Mouse (Mus musculus) intestine, embryonic 14.5 days (tissue): ENCODE data around the gene Tmem120a. TPM values are rescaled to one million over a fixed set of nuclear protein-coding genes. Genes with fewer than 3 reads are reported as not detected.

ENCODE experiments used
- ATAC-seq: fragments of 200-750 bp; cut with Nextera tagmentation; replicated peaks from 2 replicates; pipeline ENCODE4 v1.8.0; 2017; ENCODE audit warnings: low read depth, moderate number of reproducible peaks, moderate TSS enrichment, moderate library complexity; ENCODE audit not compliant: low FRiP score, low TSS enrichment
- DNase-seq: peaks from one replicate; pipeline ENCODE4 v3.0.0-alpha.2; 2018; ENCODE audit warnings: low spot score
- H3K27ac ChIP-seq: fragments of 300-500 bp; sonication (generic); 2 replicates; pipeline ENCODE4 v1.5.1; 2014; ENCODE audit warnings: low read depth, mild to moderate bottlenecking, control low read depth
- H3K27me3 ChIP-seq: fragments of 300-500 bp; sonication (generic); replicated peaks from 2 replicates; pipeline ENCODE4 v1.6.1; 2014; ENCODE audit warnings: low read length, control low read depth; ENCODE audit not compliant: control insufficient read depth, insufficient read depth
- H3K36me3 ChIP-seq: fragments of 300-500 bp; sonication (generic); 2 replicates; pipeline ENCODE4 v1.6.1; 2014; ENCODE audit warnings: low read length, control low read depth; ENCODE audit not compliant: control insufficient read depth, insufficient read depth
- H3K4me1 ChIP-seq: fragments of 300-500 bp; sonication (generic); replicated peaks from 2 replicates; pipeline ENCODE4 v1.6.1; 2014; ENCODE audit warnings: low read length, control low read depth, mixed read lengths; ENCODE audit not compliant: control insufficient read depth, insufficient read depth
- H3K4me2 ChIP-seq: fragments of 300-500 bp; sonication (generic); 2 replicates; pipeline ENCODE4 v1.6.1; 2014; ENCODE audit warnings: low read length
- H3K4me3 ChIP-seq: fragments of 300-500 bp; sonication (generic); 2 replicates; pipeline ENCODE4 v1.5.1; 2014; ENCODE audit warnings: low read depth, low read length, control low read depth, mixed read lengths
- H3K9ac ChIP-seq: fragments of 300-500 bp; sonication (generic); 2 replicates; pipeline ENCODE4 v1.6.1; 2014; ENCODE audit warnings: mild to moderate bottlenecking, low read length
- H3K9me3 ChIP-seq: fragments of 300-500 bp; sonication (generic); 2 replicates; pipeline ENCODE4 v1.6.1; 2016; ENCODE audit warnings: low read length, control low read depth; ENCODE audit not compliant: control insufficient read depth
- WGBS: fragments of 180-500 bp; shearing (Covaris S2); extraction: QIAGEN DNeasy Blood & Tissue Kit; methylation state at CpG from one replicate; pipeline ENCODE4 v1.1.7; 2014; 5-methylcytosine and 5-hydroxymethylcytosine counted together
- polyA plus RNA-seq: library from polyadenylated mRNA; unstranded; fragments of >200 nt; fragmentation: Nextera tagmentation; extraction: Ambion mirVana; gene quantifications from 2 replicates; pipeline ENCODE4 v1.2.1, GENCODE M21; 2014

Gene Tmem120a
- polyA plus RNA-seq, 1 experiment from 2014 or later, result 40.9 TPM

GRCm38 (mm10) chr5:135736544-135736943 is 7.7 kb downstream of the Tmem120a start:
- Histone ChIP-seq H3K36me3 (peaks cover 72% of the 10 kb centered on the region), H3K4me1 (no peaks in the 10 kb centered on the region), H3K9ac (no peak overlapping the region), H3K27me3 (no peaks in the 10 kb centered on the region), H3K9me3 (no peaks in the 10 kb centered on the region), H3K4me2 (no peak overlapping the region), H3K27ac (no peak overlapping the region), H3K4me3 (no peak overlapping the region)
- DNase-seq, result no peak
- ATAC-seq, result no peak
- 91% methylated on average over 16 of the region's 16 CpGs for WGBS

- Histone ChIP-seq H3K9me3 (no peaks in the 10 kb centered on the region), H3K4me2 (no peak overlapping the region), H3K36me3 (peaks cover 72% of the 10 kb centered on the region), H3K27ac (no peak overlapping the region), H3K4me1 (no peaks in the 10 kb centered on the region), H3K4me3 (no peak overlapping the region), H3K9ac (no peak overlapping the region), H3K27me3 (no peaks in the 10 kb centered on the region)
- ATAC-seq, result no peak
- WGBS, result 90% methylated on average over 13 of the region's 13 CpGs
- DNase-seq, result no peak
Observed at GRCm38 (mm10) chr5:135735741-135736140, 8.5 kb downstream of the Tmem120a start.

GRCm38 (mm10) chr5:135734057-135734680 is 10.1 kb downstream of the Tmem120a start:
- no peaks in the 10 kb centered on the region for H3K4me1 ChIP-seq
- WGBS, result 91% methylated on average over 42 of the region's 42 CpGs

GRCm38 (mm10) chr5:135733071-135733470 is 11.2 kb downstream of the Tmem120a start:
- WGBS, result 89% methylated on average over 4 of the region's 4 CpGs
- ATAC-seq (no peak), DNase-seq (no peak)
- H3K27me3 ChIP-seq, result no peaks in the 10 kb centered on the region
- H3K36me3 ChIP-seq, result peaks cover 87% of the 10 kb centered on the region
- no peak overlapping the region for H3K4me3 ChIP-seq
- no peak overlapping the region for H3K4me2 ChIP-seq
- H3K4me1 ChIP-seq, result no peaks in the 10 kb centered on the region
- H3K9me3 ChIP-seq, result no peaks in the 10 kb centered on the region
- no peak overlapping the region for H3K27ac ChIP-seq
- no peak overlapping the region for H3K9ac ChIP-seq

More at GRCm38 (mm10) chr5:135734057-135734680, 10.1 kb downstream of the Tmem120a start:
- Histone ChIP-seq H3K9me3 (no peaks in the 10 kb centered on the region), H3K9ac (no peak overlapping the region), H3K27ac (no peak overlapping the region), H3K4me2 (no peak overlapping the region), H3K4me3 (no peak overlapping the region), H3K36me3 (peaks cover 84% of the 10 kb centered on the region), H3K27me3 (no peaks in the 10 kb centered on the region)
- no peak for DNase-seq
- ATAC-seq, result no peak

- H3K27me3 ChIP-seq, result no peaks in the 10 kb centered on the region
- no peak overlapping the region for H3K9ac ChIP-seq
- no peak overlapping the region for H3K27ac ChIP-seq
- WGBS, result 93% methylated on average over 16 of the region's 16 CpGs
- H3K4me3 ChIP-seq, result no peak overlapping the region
- no peak for DNase-seq
- H3K4me1 ChIP-seq, result peaks cover 6% of the 10 kb centered on the region
- no peak for ATAC-seq
- H3K4me2 ChIP-seq, result no peak overlapping the region
- H3K36me3 ChIP-seq, result peaks cover 75% of the 10 kb centered on the region
- H3K9me3 ChIP-seq, result no peaks in the 10 kb centered on the region
Observed at GRCm38 (mm10) chr5:135731322-135731721, 12.9 kb downstream of the Tmem120a start.

GRCm38 (mm10) chr5:135730916-135731315 is 13.3 kb downstream of the Tmem120a start:
- H3K27me3 ChIP-seq, result no peaks in the 10 kb centered on the region
- no peak overlapping the region for H3K4me2 ChIP-seq
- DNase-seq, result no peak
- 95% methylated on average over 10 of the region's 10 CpGs for WGBS
- H3K36me3 ChIP-seq, result peaks cover 71% of the 10 kb centered on the region
- H3K9ac ChIP-seq, result no peak overlapping the region
- ATAC-seq, result no peak
- no peak overlapping the region for H3K27ac ChIP-seq
- H3K9me3 ChIP-seq, result no peaks in the 10 kb centered on the region
- H3K4me3 ChIP-seq, result no peak overlapping the region
- peaks cover 10% of the 10 kb centered on the region for H3K4me1 ChIP-seq

GRCm38 (mm10) chr5:135730278-135730677 is 14.0 kb downstream of the Tmem120a start:
- Histone ChIP-seq H3K4me2 (no peak overlapping the region), H3K9me3 (no peaks in the 10 kb centered on the region), H3K4me1 (peaks cover 13% of the 10 kb centered on the region), H3K27me3 (no peaks in the 10 kb centered on the region), H3K4me3 (no peak overlapping the region), H3K36me3 (peaks cover 65% of the 10 kb centered on the region), H3K9ac (no peak overlapping the region), H3K27ac (no peak overlapping the region)
- DNase-seq (no peak), ATAC-seq (no peak)
- 90% methylated on average over 10 of the region's 10 CpGs for WGBS

GRCm38 (mm10) chr5:135729351-135729750 is 14.9 kb downstream of the Tmem120a start:
- H3K36me3 ChIP-seq, result peaks cover 56% of the 10 kb centered on the region
- no peak for ATAC-seq

GRCm38 (mm10) chr5:135728361-135728760 is 15.9 kb downstream of the Tmem120a start:
- H3K4me1 ChIP-seq, result peaks cover 25% of the 10 kb centered on the region
- H3K4me2 ChIP-seq, result no peak overlapping the region
- WGBS, result 91% methylated on average over 13 of the region's 13 CpGs
- H3K27ac ChIP-seq, result no peak overlapping the region
- no peaks in the 10 kb centered on the region for H3K27me3 ChIP-seq
- H3K36me3 ChIP-seq, result peaks cover 46% of the 10 kb centered on the region
- DNase-seq (no peak), ATAC-seq (no peak)
- no peak overlapping the region for H3K4me3 ChIP-seq
- H3K9me3 ChIP-seq, result no peaks in the 10 kb centered on the region
- H3K9ac ChIP-seq, result no peak overlapping the region

More at GRCm38 (mm10) chr5:135729351-135729750, 14.9 kb downstream of the Tmem120a start:
- H3K27me3 ChIP-seq, result no peaks in the 10 kb centered on the region
- H3K9me3 ChIP-seq, result no peaks in the 10 kb centered on the region
- DNase-seq, result no peak
- H3K4me3 ChIP-seq, result no peak overlapping the region
- no peak overlapping the region for H3K27ac ChIP-seq
- H3K9ac ChIP-seq, result no peak overlapping the region
- H3K4me2 ChIP-seq, result no peak overlapping the region
- 91% methylated on average over 13 of the region's 13 CpGs for WGBS
- H3K4me1 ChIP-seq, result peaks cover 22% of the 10 kb centered on the region
